Mouse (Mus musculus): ENCODE measurements around the gene Gfap. TPM values are rescaled to one million over a fixed set of nuclear protein-coding genes. Genes with fewer than 3 reads are reported as not detected.

Gene Gfap
- total and polyA plus RNA-seq, 3 experiments = not detected

- TF ChIP-seq POLR2A (IDR thresholded peaks at IDR 0.05; ENCODE audit: low read depth, low read length) = peak; percentile 55
- TF ChIP-seq PAX5 (IDR thresholded peaks at IDR 0.05; ENCODE audit: low read length) = no peak
- TF ChIP-seq UBTF (IDR thresholded peaks at IDR 0.05; ENCODE audit: low read depth, low read length) = peak; percentile 70; the same call in 1 of the 2 replicates
- no peak overlapping the region for H3K27ac ChIP-seq (ENCODE audit: insufficient read depth, low read depth)
- peaks cover 81% of the 10 kb centered on the region for H3K27me3 ChIP-seq (replicated peaks)
- dilution Hi-C loops (cut with MboI; ENCODE audit: extremely low pct_ligation_motif_present, extremely low pct_unique_long_range_greater_than_20kb, low sequenced_read_pairs) = no loop called here
- H3K9ac ChIP-seq (ENCODE audit: insufficient read depth, low read depth) = peak overlapping the region; percentile 56
- peak; percentile 49 for DNase-seq (ENCODE audit: extremely low read depth)
- H3K4me3 ChIP-seq (replicated peaks in 1 of 3; ENCODE audit: low read depth in 2 of 3, low read length in 2 of 3, poor library complexity in 1 of 3) = peak overlapping the region; percentile 38 to 73 (median 52)
- peaks cover 20% of the 10 kb centered on the region for H3K9me3 ChIP-seq (replicated peaks; ENCODE audit: low read length)
- in situ Hi-C loops (cut with MboI; ENCODE audit: low pct_ligation_motif_present, low pct_unique_long_range_greater_than_20kb, low sequenced_read_pairs) = no loop called here
- H3K4me1 ChIP-seq (ENCODE audit: control insufficient read depth in 1 of 2, insufficient read depth in 2 of 2) = peaks cover 2 to 8% of the 10 kb centered on the region in 2 experiments; a peak in 2 of 4 replicates
- peak overlapping the region; percentile 83 for H3K4me2 ChIP-seq (ENCODE audit: insufficient read depth, low read depth, poor library complexity, severe bottlenecking)
- no peaks in the 10 kb centered on the region for H3K79me2 ChIP-seq (replicated peaks; ENCODE audit: control insufficient read depth, extremely low read depth, insufficient read depth, poor library complexity, severe bottlenecking)
- no peaks in the 10 kb centered on the region for H3K36me3 ChIP-seq (replicated peaks in 1 of 2; ENCODE audit: control insufficient read depth in 1 of 2, insufficient read depth in 1 of 2, low read length in 1 of 2)
These were observed 47.6 kb upstream of the Gfap start for GRCm38 (mm10) chr11:102948043-102948961.

- in situ Hi-C loops (cut with MboI; ENCODE audit: low pct_ligation_motif_present, low pct_unique_long_range_greater_than_20kb, low sequenced_read_pairs) = no loop called here
- H3K4me1 ChIP-seq (ENCODE audit: control insufficient read depth in 1 of 2, insufficient read depth in 2 of 2) = peaks cover 2 to 8% of the 10 kb centered on the region in 2 experiments; a peak in 2 of 4 replicates
- no peak overlapping the region for H3K4me2 ChIP-seq (ENCODE audit: insufficient read depth, low read depth, poor library complexity, severe bottlenecking)
- no peak overlapping the region for H3K9ac ChIP-seq (ENCODE audit: insufficient read depth, low read depth)
- TF ChIP-seq HCFC1 (IDR thresholded peaks at IDR 0.05; ENCODE audit: low read depth, low read length) (no peak), MAFK (IDR thresholded peaks at IDR 0.05; ENCODE audit: insufficient replicate concordance, low read length) (no peak), USF2 (conservative IDR thresholded peaks at IDR 0.05; ENCODE audit: low read depth, low read length) (no peak), USF1 (IDR thresholded peaks at IDR 0.05; ENCODE audit: low read depth, low read length) (no peak), ELF1 (IDR thresholded peaks at IDR 0.05; ENCODE audit: low read depth, low read length) (no peak), BHLHE40 (IDR thresholded peaks at IDR 0.05; ENCODE audit: low read depth, low read length) (no peak), EP300 (IDR thresholded peaks at IDR 0.05; ENCODE audit: low read length) (no peak), E2F4 (IDR thresholded peaks at IDR 0.05; ENCODE audit: insufficient replicate concordance, low read depth, low read length) (no peak), POLR2AphosphoS2 (IDR thresholded peaks at IDR 0.05; ENCODE audit: low read depth, low read length) (no peak), IRF4 (IDR thresholded peaks at IDR 0.05; ENCODE audit: low read depth, low read length) (no peak), MYC (IDR thresholded peaks at IDR 0.05; ENCODE audit: low read depth, low read length) (no peak), KAT2A (IDR thresholded peaks at IDR 0.05; ENCODE audit: insufficient replicate concordance, low read length) (no peak), CTCF (conservative IDR thresholded peaks at IDR 0.05 in 1 of 2, IDR thresholded peaks at IDR 0.05 in 1 of 2; ENCODE audit: low read depth in 2 of 2, low read length in 2 of 2) (no peak), ZNF384 (IDR thresholded peaks at IDR 0.05; ENCODE audit: low read depth, low read length) (no peak), ZC3H11A (IDR thresholded peaks at IDR 0.05; ENCODE audit: low read depth, low read length) (no peak), MAX (IDR thresholded peaks at IDR 0.05; ENCODE audit: low read length) (no peak)
- peaks cover 20% of the 10 kb centered on the region for H3K9me3 ChIP-seq (replicated peaks; ENCODE audit: low read length)
- H3K27me3 ChIP-seq (replicated peaks) = peaks cover 82% of the 10 kb centered on the region
- DNase-seq (ENCODE audit: extremely low read depth) = no peak
- dilution Hi-C loops (cut with MboI; ENCODE audit: extremely low pct_ligation_motif_present, extremely low pct_unique_long_range_greater_than_20kb, low sequenced_read_pairs) = no loop called here
- no peaks in the 10 kb centered on the region for H3K36me3 ChIP-seq (replicated peaks in 1 of 2; ENCODE audit: control insufficient read depth in 1 of 2, insufficient read depth in 1 of 2, low read length in 1 of 2)
- H3K27ac ChIP-seq (ENCODE audit: insufficient read depth, low read depth) = no peak overlapping the region
- no peaks in the 10 kb centered on the region for H3K79me2 ChIP-seq (replicated peaks; ENCODE audit: control insufficient read depth, extremely low read depth, insufficient read depth, poor library complexity, severe bottlenecking)
- no peak overlapping the region for H3K4me3 ChIP-seq (replicated peaks in 1 of 3; ENCODE audit: low read depth in 2 of 3, low read length in 2 of 3, poor library complexity in 1 of 3)
These were observed 46.3 kb upstream of the Gfap start for GRCm38 (mm10) chr11:102946992-102947343.

Measured in CH12.LX (cell line).